In genomic region chr7:79147931-79148653, GRCm38 (mm10) we compare ENCODE assay signal across 8 mouse cellular contexts. TPM values are rescaled to one million over a fixed set of nuclear protein-coding genes. Genes with fewer than 3 reads are reported as not detected.
DNase-seq lines count a peak whose midpoint lies in the region; ATAC-seq and TF ChIP-seq lines count a peak whose summit lies in the region.

No protein-coding gene starts in this region.

- peak overlapping the region; percentile 89 for H3K4me2 ChIP-seq in hindbrain, embryonic 12.5 days (replicated peaks)
- peak overlapping the region; percentile 82 for H3K4me2 ChIP-seq in lung, embryonic 15.5 days
- peak overlapping the region; percentile 78 for H3K4me2 ChIP-seq in stomach, embryonic 15.5 days

- peak overlapping the region; percentile 69 for H3K9ac ChIP-seq in hindbrain, embryonic 12.5 days
- H3K9ac ChIP-seq in lung, embryonic 15.5 days: peak overlapping the region; percentile 77
- peak overlapping the region; percentile 35; the same call in 1 of the 2 replicates for H3K9ac ChIP-seq in stomach, embryonic 15.5 days

- WGBS in hindbrain, embryonic 12.5 days: under 1% methylated on average over 19 of the region's 20 CpGs
- 2% methylated on average over 19 of the region's 20 CpGs for WGBS in lung, embryonic 15.5 days
- WGBS in stomach, embryonic 15.5 days: under 1% methylated on average over 19 of the region's 20 CpGs

- DNase-seq in gastrocnemius, adult 2 months: peak; percentile 36
- DNase-seq in gastrocnemius, postnatal 25 days: no peak
- DNase-seq in embryo, embryonic 10 days (ENCODE audit: low spot score): peak; percentile 54
- DNase-seq in T-cell, adult 2 months (ENCODE audit: low spot score): no peak
- DNase-seq in left cerebral cortex, adult 9 months (ENCODE audit: low spot score in 2 of 2): no peak

- H3K4me3 ChIP-seq in gastrocnemius, adult 2 months: peak overlapping the region; percentile 97
- peak overlapping the region; percentile 54 for H3K4me3 ChIP-seq in hindbrain, embryonic 12.5 days
- peak overlapping the region; percentile 82 for H3K4me3 ChIP-seq in lung, embryonic 15.5 days
- peak overlapping the region; percentile 56 for H3K4me3 ChIP-seq in stomach, embryonic 15.5 days (replicated peaks)

- peaks cover 22% of the 10 kb centered on the region for H3K4me1 ChIP-seq in hindbrain, embryonic 12.5 days
- peaks cover 25% of the 10 kb centered on the region for H3K4me1 ChIP-seq in lung, embryonic 15.5 days
- peaks cover 20% of the 10 kb centered on the region for H3K4me1 ChIP-seq in stomach, embryonic 15.5 days

- TF ChIP-seq CTCF in gastrocnemius, adult 2 months (IDR thresholded peaks at IDR 0.05): no peak

- no peaks in the 10 kb centered on the region for H3K36me3 ChIP-seq in hindbrain, embryonic 12.5 days
- peaks cover 17% of the 10 kb centered on the region for H3K36me3 ChIP-seq in lung, embryonic 15.5 days
- H3K36me3 ChIP-seq in stomach, embryonic 15.5 days: peaks cover 4% of the 10 kb centered on the region; the same call in 1 of the 2 replicates

- H3K27me3 ChIP-seq in hindbrain, embryonic 12.5 days: 0 out of 2 replicates have a peak, but pooled peaks cover 7% of the 10 kb centered on the region
- no peaks in the 10 kb centered on the region for H3K27me3 ChIP-seq in lung, embryonic 15.5 days
- H3K27me3 ChIP-seq in stomach, embryonic 15.5 days (replicated peaks): no peaks in the 10 kb centered on the region

- intact Hi-C loops in gastrocnemius, adult 2 months (cut with DNase I): loop anchor here (5.0 to 10.0 kb wide), 2 partner anchors 54 to 317 kb away; partner anchors contain the start of gene Polg

- peak; percentile 24 for ATAC-seq in hindbrain, embryonic 12.5 days (ENCODE audit: low FRiP score)
- 0 out of 2 replicates have a peak, but pooled peaks have one; percentile 2 for ATAC-seq in lung, embryonic 15.5 days (ENCODE audit: borderline replicate concordance, extremely low read depth, low FRiP score, low TSS enrichment)
- no peak for ATAC-seq in stomach, embryonic 15.5 days (ENCODE audit: insufficient read depth, low FRiP score, low read depth)

- no peaks in the 10 kb centered on the region for H3K9me3 ChIP-seq in hindbrain, embryonic 12.5 days (replicated peaks)
- no peaks in the 10 kb centered on the region for H3K9me3 ChIP-seq in lung, embryonic 15.5 days
- no peaks in the 10 kb centered on the region for H3K9me3 ChIP-seq in stomach, embryonic 15.5 days

- peak overlapping the region; percentile 98 for H3K27ac ChIP-seq in gastrocnemius, adult 2 months
- H3K27ac ChIP-seq in hindbrain, embryonic 12.5 days: no peak overlapping the region
- H3K27ac ChIP-seq in lung, embryonic 15.5 days: peak overlapping the region; percentile 89
- peak overlapping the region; percentile 23 for H3K27ac ChIP-seq in stomach, embryonic 15.5 days

RNA-seq across cellular contexts. Expression of gene Mfge8, which starts 0.8 kb away (rescaled TPM):
- 10 to 100 TPM; 39.1 to 53.6 TPM for total RNA-seq in gastrocnemius, adult 2 months (2021)
- 10 to 100 TPM; 46.9 to 52.5 TPM for total RNA-seq in gastrocnemius, postnatal 25 days (2021)
- polyA plus RNA-seq in hindbrain, embryonic 12.5 days (2016; fragmentation: Nextera tagmentation; extraction: Ambion mirVana): 72.5 and 73.2 TPM in 2 replicates
- polyA plus RNA-seq in lung, embryonic 15.5 days (2015; fragmentation: Nextera tagmentation; extraction: Ambion mirVana): 359 and 369 TPM in 2 replicates
- 218 and 234 TPM in 2 replicates for polyA plus RNA-seq in stomach, embryonic 15.5 days (2015; fragmentation: Nextera tagmentation; extraction: Ambion mirVana)

RNA-seq across cellular contexts. Expression of gene Hapln3, which starts 17.3 kb away (rescaled TPM):
- under 1 TPM; 0.28 to 0.70 TPM for total RNA-seq in gastrocnemius, adult 2 months (2021)
- total RNA-seq in gastrocnemius, postnatal 25 days (2021): under 1 TPM; 0.18 to 0.54 TPM
- polyA plus RNA-seq in hindbrain, embryonic 12.5 days (2016; fragmentation: Nextera tagmentation; extraction: Ambion mirVana): 0.92 and 1.9 TPM in 2 replicates
- 1.6 and 3.0 TPM in 2 replicates for polyA plus RNA-seq in lung, embryonic 15.5 days (2015; fragmentation: Nextera tagmentation; extraction: Ambion mirVana)
- polyA plus RNA-seq in stomach, embryonic 15.5 days (2015; fragmentation: Nextera tagmentation; extraction: Ambion mirVana): 2.3 and 2.7 TPM in 2 replicates

Comparison
In these comparisons a context has a peak if more than half of its experiments do, and no peak if none do; other contexts are left out.
1. DNase-seq: peak in gastrocnemius, adult 2 months (single experiment) and embryo, embryonic 10 days (single experiment); none in gastrocnemius, postnatal 25 days (single experiment), T-cell, adult 2 months (single experiment) and left cerebral cortex, adult 9 months (0 of 2).
2. Peak in every context shown above with its lines, with median percentiles within 50 percentile points of each other: H3K4me3 ChIP-seq, H3K4me2 ChIP-seq and H3K9ac ChIP-seq.